Mouse (Mus musculus) midbrain, embryonic 10.5 days (tissue): ENCODE results near the gene Mllt11. TPM values are rescaled to one million over a fixed set of nuclear protein-coding genes. Genes with fewer than 3 reads are reported as not detected.

Experiments used
- DNase-seq: peaks from one replicate; pipeline ENCODE4 v3.0.0-alpha.2; 2017; ENCODE audit warnings: low spot score
- H3K27ac ChIP-seq: fragments of 300-500 bp; sonication (generic); replicated peaks from 2 replicates; pipeline ENCODE4 v1.5.1; 2016; ENCODE audit warnings: mild to moderate bottlenecking
- H3K27me3 ChIP-seq: fragments of 300-500 bp; sonication (generic); 2 replicates; pipeline ENCODE4 v1.6.1; 2016; ENCODE audit warnings: low read depth, mild to moderate bottlenecking; ENCODE audit not compliant: poor library complexity, severe bottlenecking
- H3K36me3 ChIP-seq: fragments of 300-500 bp; sonication (generic); 2 replicates; pipeline ENCODE4 v1.6.1; 2016; ENCODE audit warnings: mild to moderate bottlenecking, moderate library complexity
- H3K4me1 ChIP-seq: fragments of 300-500 bp; sonication (generic); 2 replicates; pipeline ENCODE4 v1.6.1; 2016
- H3K4me3 ChIP-seq: fragments of 300-500 bp; sonication (generic); 2 replicates; pipeline ENCODE4 v1.5.1; 2016; ENCODE audit warnings: mild to moderate bottlenecking, moderate library complexity
- H3K9me3 ChIP-seq: fragments of 300-500 bp; sonication (generic); replicated peaks from 2 replicates; pipeline ENCODE4 v1.6.1; 2016; ENCODE audit warnings: mild to moderate bottlenecking
- WGBS: fragments of 180-500 bp; shearing (Covaris S2); methylation state at CpG from one replicate; pipeline ENCODE4 v1.1.7; 2016; 5-methylcytosine and 5-hydroxymethylcytosine counted together
- polyA plus RNA-seq: library from polyadenylated mRNA; unstranded; fragments of >200 nt; fragmentation: Nextera tagmentation; extraction: Ambion mirVana; gene quantifications from 2 replicates; pipeline ENCODE4 v1.2.1, GENCODE M21; 2016

Gene Mllt11
- polyA plus RNA-seq, 1 experiment from 2014 or later = 41.1 TPM

- 84% methylated on average over 1 of the region's 1 CpGs for WGBS
- Histone ChIP-seq H3K4me3 (no peak overlapping the region), H3K36me3 (peaks cover 98% of the 10 kb centered on the region), H3K9me3 (no peaks in the 10 kb centered on the region), H3K27me3 (no peaks in the 10 kb centered on the region), H3K4me1 (no peaks in the 10 kb centered on the region), H3K27ac (no peak overlapping the region)
- no peak for DNase-seq
These were observed 32.9 kb downstream of the Mllt11 start for GRCm38 (mm10) chr3:95199101-95199500.

- H3K4me3 ChIP-seq = no peak overlapping the region
- DNase-seq = no peak
- 92% methylated on average over 2 of the region's 2 CpGs for WGBS
- H3K4me1 ChIP-seq = no peaks in the 10 kb centered on the region
- H3K9me3 ChIP-seq = no peaks in the 10 kb centered on the region
- H3K27me3 ChIP-seq = no peaks in the 10 kb centered on the region
- H3K36me3 ChIP-seq = peaks cover 94% of the 10 kb centered on the region
- no peak overlapping the region for H3K27ac ChIP-seq
These were observed 36.2 kb downstream of the Mllt11 start for GRCm38 (mm10) chr3:95195772-95196171.

- DNase-seq = no peak
- peaks cover 95% of the 10 kb centered on the region for H3K36me3 ChIP-seq
- no peak overlapping the region for H3K27ac ChIP-seq
- H3K27me3 ChIP-seq = no peaks in the 10 kb centered on the region
- H3K4me3 ChIP-seq = no peak overlapping the region
- no peaks in the 10 kb centered on the region for H3K4me1 ChIP-seq
- WGBS = 90% methylated on average over 6 of the region's 6 CpGs
- no peaks in the 10 kb centered on the region for H3K9me3 ChIP-seq
These were observed 37.2 kb downstream of the Mllt11 start for GRCm38 (mm10) chr3:95194721-95195135.

GRCm38 (mm10) chr3:95186888-95187287 lies 45.1 kb downstream of the Mllt11 start:
- Histone ChIP-seq H3K9me3 (no peaks in the 10 kb centered on the region), H3K4me3 (no peak overlapping the region), H3K4me1 (no peaks in the 10 kb centered on the region), H3K36me3 (peaks cover 95% of the 10 kb centered on the region), H3K27ac (no peak overlapping the region), H3K27me3 (no peaks in the 10 kb centered on the region)
- DNase-seq = no peak
- 88% methylated on average over 6 of the region's 6 CpGs for WGBS

GRCm38 (mm10) chr3:95186100-95186499 lies 45.9 kb downstream of the Mllt11 start:
- DNase-seq = no peak
- no peaks in the 10 kb centered on the region for H3K27me3 ChIP-seq
- no peak overlapping the region for H3K27ac ChIP-seq
- H3K36me3 ChIP-seq = peaks cover 87% of the 10 kb centered on the region
- H3K4me1 ChIP-seq = no peaks in the 10 kb centered on the region
- no peaks in the 10 kb centered on the region for H3K9me3 ChIP-seq
- H3K4me3 ChIP-seq = no peak overlapping the region
- 92% methylated on average over 2 of the region's 2 CpGs for WGBS

GRCm38 (mm10) chr3:95184796-95185577 lies 47.0 kb downstream of the Mllt11 start:
- no peak for DNase-seq
- peaks cover 77% of the 10 kb centered on the region for H3K36me3 ChIP-seq
- 94% methylated on average over 9 of the region's 9 CpGs for WGBS
- no peak overlapping the region for H3K4me3 ChIP-seq
- no peak overlapping the region for H3K27ac ChIP-seq
- no peaks in the 10 kb centered on the region for H3K4me1 ChIP-seq
- no peaks in the 10 kb centered on the region for H3K9me3 ChIP-seq
- H3K27me3 ChIP-seq = no peaks in the 10 kb centered on the region

GRCm38 (mm10) chr3:95181841-95182240 lies 50.1 kb downstream of the Mllt11 start:
- peaks cover 45% of the 10 kb centered on the region for H3K36me3 ChIP-seq
- no peaks in the 10 kb centered on the region for H3K4me1 ChIP-seq
- H3K4me3 ChIP-seq = no peak overlapping the region
- no peaks in the 10 kb centered on the region for H3K27me3 ChIP-seq
- DNase-seq = no peak
- no peaks in the 10 kb centered on the region for H3K9me3 ChIP-seq
- 84% methylated on average over 1 of the region's 1 CpGs for WGBS
- H3K27ac ChIP-seq = no peak overlapping the region

- no peaks in the 10 kb centered on the region for H3K27me3 ChIP-seq
- WGBS = 80% methylated on average over 3 of the region's 3 CpGs
- H3K4me3 ChIP-seq = no peak overlapping the region
- H3K9me3 ChIP-seq = no peaks in the 10 kb centered on the region
- DNase-seq = no peak
- peaks cover 26% of the 10 kb centered on the region for H3K36me3 ChIP-seq
- no peak overlapping the region for H3K27ac ChIP-seq
- no peaks in the 10 kb centered on the region for H3K4me1 ChIP-seq
These were observed 52.1 kb downstream of the Mllt11 start for GRCm38 (mm10) chr3:95179890-95180289.

- 86% methylated on average over 5 of the region's 5 CpGs for WGBS
- DNase-seq = no peak
- Histone ChIP-seq H3K27me3 (peaks cover 7% of the 10 kb centered on the region), H3K4me3 (no peak overlapping the region), H3K36me3 (peaks cover 17% of the 10 kb centered on the region), H3K27ac (no peak overlapping the region), H3K9me3 (no peaks in the 10 kb centered on the region), H3K4me1 (peaks cover 5% of the 10 kb centered on the region)
These were observed 53.0 kb downstream of the Mllt11 start for GRCm38 (mm10) chr3:95178948-95179347.

GRCm38 (mm10) chr3:95177583-95177982 lies 54.4 kb downstream of the Mllt11 start:
- Histone ChIP-seq H3K4me3 (no peak overlapping the region), H3K27ac (no peak overlapping the region), H3K9me3 (0 out of 2 replicates have a peak, but pooled peaks cover under 1% of the 10 kb centered on the region), H3K36me3 (peaks cover 14% of the 10 kb centered on the region), H3K27me3 (peaks cover 21% of the 10 kb centered on the region), H3K4me1 (peaks cover 19% of the 10 kb centered on the region)
- 87% methylated on average over 6 of the region's 6 CpGs for WGBS
- DNase-seq = no peak

GRCm38 (mm10) chr3:95176500-95176899 lies 55.5 kb downstream of the Mllt11 start:
- 62% methylated on average over 3 of the region's 3 CpGs for WGBS
- Histone ChIP-seq H3K9me3 (0 out of 2 replicates have a peak, but pooled peaks cover 5% of the 10 kb centered on the region), H3K4me1 (peaks cover 23% of the 10 kb centered on the region), H3K4me3 (no peak overlapping the region), H3K27ac (no peak overlapping the region), H3K36me3 (peaks cover 21% of the 10 kb centered on the region), H3K27me3 (peaks cover 32% of the 10 kb centered on the region)
- DNase-seq = no peak

- Histone ChIP-seq H3K4me1 (peaks cover 23% of the 10 kb centered on the region), H3K27ac (no peak overlapping the region), H3K9me3 (0 out of 2 replicates have a peak, but pooled peaks cover 5% of the 10 kb centered on the region), H3K4me3 (peak overlapping the region; percentile 49), H3K27me3 (peaks cover 56% of the 10 kb centered on the region), H3K36me3 (peaks cover 45% of the 10 kb centered on the region)
- peak; percentile 84 for DNase-seq
- WGBS = under 1% methylated on average over 16 of the region's 16 CpGs
These were observed 57.9 kb downstream of the Mllt11 start for GRCm38 (mm10) chr3:95174011-95174592.
